Mouse (Mus musculus) heart, embryonic 16.5 days (tissue): ENCODE data around the gene Nckap5. TPM values are rescaled to one million over a fixed set of nuclear protein-coding genes. Genes with fewer than 3 reads are reported as not detected.

Source experiments
- ATAC-seq: fragments of 200-750 bp; cut with Nextera tagmentation; replicated peaks from 2 replicates; pipeline ENCODE4 v1.8.0; 2017; ENCODE audit warnings: moderate number of reproducible peaks; ENCODE audit not compliant: insufficient read depth, low FRiP score; ENCODE audit errors: extremely low read depth
- H3K27ac ChIP-seq: fragments of 300-500 bp; sonication (generic); 2 replicates; pipeline ENCODE4 v1.5.1; 2014; ENCODE audit warnings: mild to moderate bottlenecking, low read length, control low read depth, moderate library complexity
- H3K27me3 ChIP-seq: fragments of 300-500 bp; sonication (generic); 2 replicates; pipeline ENCODE4 v1.6.1; 2014; ENCODE audit warnings: low read length, mixed read lengths; ENCODE audit not compliant: control insufficient read depth, insufficient read depth
- H3K36me3 ChIP-seq: fragments of 300-500 bp; sonication (generic); 2 replicates; pipeline ENCODE4 v1.6.1; 2014; ENCODE audit not compliant: control insufficient read depth, insufficient read depth
- H3K4me1 ChIP-seq: fragments of 300-500 bp; sonication (generic); 2 replicates; pipeline ENCODE4 v1.6.1; 2014; ENCODE audit warnings: low read length, mixed read lengths; ENCODE audit not compliant: control insufficient read depth, insufficient read depth
- H3K4me2 ChIP-seq: fragments of 300-500 bp; sonication (generic); 2 replicates; pipeline ENCODE4 v1.6.1; 2014; ENCODE audit warnings: low read depth, mild to moderate bottlenecking, control low read depth, low read length
- H3K4me3 ChIP-seq: fragments of 300-500 bp; sonication (generic); 2 replicates; pipeline ENCODE4 v1.5.1; 2014; ENCODE audit warnings: mild to moderate bottlenecking, control low read depth, low read length
- H3K9ac ChIP-seq: fragments of 300-500 bp; sonication (generic); 2 replicates; pipeline ENCODE4 v1.6.1; 2014; ENCODE audit warnings: low read length, control low read depth
- H3K9me3 ChIP-seq: fragments of 300-500 bp; sonication (generic); replicated peaks from 2 replicates; pipeline ENCODE4 v1.6.1; 2016; ENCODE audit warnings: low read length; ENCODE audit not compliant: control insufficient read depth
- WGBS: fragments of 180-500 bp; shearing (Covaris S2); extraction: QIAGEN DNeasy Blood & Tissue Kit; methylation state at CpG from one replicate; pipeline ENCODE4 v1.1.7; 2014; 5-methylcytosine and 5-hydroxymethylcytosine counted together
- polyA plus RNA-seq: library from polyadenylated mRNA; unstranded; fragments of >200 nt; fragmentation: Nextera tagmentation; extraction: Ambion mirVana; gene quantifications from 2 replicates; pipeline ENCODE4 v1.2.1, GENCODE M21; 2015

The Nckap5 gene
- polyA plus RNA-seq, 1 experiment from 2014 or later = 8.0 TPM

DNA sequence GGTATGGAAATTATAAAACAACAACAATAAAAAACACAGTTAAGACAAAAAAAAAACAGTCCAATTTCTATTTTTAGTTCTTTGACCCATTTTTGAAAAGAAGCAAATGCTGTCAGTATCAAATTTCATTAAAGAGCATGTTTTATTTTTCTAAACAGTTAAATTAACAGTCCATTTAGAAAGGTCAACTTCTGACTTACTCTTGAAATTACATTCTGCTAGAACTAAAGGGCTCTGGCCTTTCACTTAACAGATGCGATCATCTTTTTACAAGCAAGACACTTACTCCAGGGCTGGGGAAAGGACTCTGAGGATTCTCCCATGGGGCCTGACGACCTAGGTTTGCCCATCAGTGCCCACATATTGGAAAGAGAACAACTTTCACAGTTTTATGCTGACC is 359.2 kb downstream of the Nckap5 start:
- 60% methylated on average over 2 of the region's 2 CpGs for WGBS
- no peaks in the 10 kb centered on the region for H3K36me3 ChIP-seq
- no peaks in the 10 kb centered on the region for H3K9me3 ChIP-seq
- H3K4me3 ChIP-seq = no peak overlapping the region
- ATAC-seq = no peak
- H3K4me2 ChIP-seq = no peak overlapping the region
- no peaks in the 10 kb centered on the region for H3K27me3 ChIP-seq
- H3K4me1 ChIP-seq = peaks cover 3% of the 10 kb centered on the region; the same call in 1 of the 2 replicates
- no peak overlapping the region for H3K9ac ChIP-seq
- no peak overlapping the region for H3K27ac ChIP-seq

GRCm38 (mm10) chr1:126470883-126471282 is 359.7 kb downstream of the Nckap5 start:
- Histone ChIP-seq H3K9me3 (no peaks in the 10 kb centered on the region), H3K27ac (no peak overlapping the region), H3K4me3 (no peak overlapping the region), H3K27me3 (no peaks in the 10 kb centered on the region), H3K36me3 (no peaks in the 10 kb centered on the region), H3K4me2 (no peak overlapping the region), H3K4me1 (peaks cover 3% of the 10 kb centered on the region; the same call in 1 of the 2 replicates), H3K9ac (no peak overlapping the region)
- ATAC-seq = no peak
- 50% methylated on average over 2 of the region's 2 CpGs for WGBS

GRCm38 (mm10) chr1:126469818-126470544 is 360.6 kb downstream of the Nckap5 start:
- Histone ChIP-seq H3K4me2 (no peak overlapping the region), H3K9ac (no peak overlapping the region), H3K27ac (no peak overlapping the region), H3K27me3 (no peaks in the 10 kb centered on the region), H3K4me1 (peaks cover 3% of the 10 kb centered on the region; the same call in 1 of the 2 replicates), H3K9me3 (no peaks in the 10 kb centered on the region), H3K36me3 (no peaks in the 10 kb centered on the region), H3K4me3 (no peak overlapping the region)
- 54% methylated on average over 5 of the region's 5 CpGs for WGBS
- ATAC-seq = no peak

- WGBS = 32% methylated on average over 11 of the region's 11 CpGs
- peak; percentile 81 for ATAC-seq
- Histone ChIP-seq H3K9ac (no peak overlapping the region), H3K27ac (peak overlapping the region; percentile 58; the same call in 1 of the 2 replicates), H3K4me2 (peak overlapping the region; percentile 34; the same call in 1 of the 2 replicates), H3K27me3 (no peaks in the 10 kb centered on the region), H3K4me3 (no peak overlapping the region), H3K9me3 (no peaks in the 10 kb centered on the region), H3K4me1 (peaks cover 7% of the 10 kb centered on the region), H3K36me3 (no peaks in the 10 kb centered on the region)
Measured at GRCm38 (mm10) chr1:126461527-126462354, 368.9 kb downstream of the Nckap5 start.

GRCm38 (mm10) chr1:126457739-126458138 is 372.9 kb downstream of the Nckap5 start:
- Histone ChIP-seq H3K27me3 (no peaks in the 10 kb centered on the region), H3K9ac (no peak overlapping the region), H3K36me3 (no peaks in the 10 kb centered on the region), H3K4me2 (no peak overlapping the region), H3K4me3 (no peak overlapping the region), H3K9me3 (no peaks in the 10 kb centered on the region), H3K4me1 (peaks cover 7% of the 10 kb centered on the region), H3K27ac (no peak overlapping the region)
- ATAC-seq = no peak
- 63% methylated on average over 1 of the region's 1 CpGs for WGBS

DNA sequence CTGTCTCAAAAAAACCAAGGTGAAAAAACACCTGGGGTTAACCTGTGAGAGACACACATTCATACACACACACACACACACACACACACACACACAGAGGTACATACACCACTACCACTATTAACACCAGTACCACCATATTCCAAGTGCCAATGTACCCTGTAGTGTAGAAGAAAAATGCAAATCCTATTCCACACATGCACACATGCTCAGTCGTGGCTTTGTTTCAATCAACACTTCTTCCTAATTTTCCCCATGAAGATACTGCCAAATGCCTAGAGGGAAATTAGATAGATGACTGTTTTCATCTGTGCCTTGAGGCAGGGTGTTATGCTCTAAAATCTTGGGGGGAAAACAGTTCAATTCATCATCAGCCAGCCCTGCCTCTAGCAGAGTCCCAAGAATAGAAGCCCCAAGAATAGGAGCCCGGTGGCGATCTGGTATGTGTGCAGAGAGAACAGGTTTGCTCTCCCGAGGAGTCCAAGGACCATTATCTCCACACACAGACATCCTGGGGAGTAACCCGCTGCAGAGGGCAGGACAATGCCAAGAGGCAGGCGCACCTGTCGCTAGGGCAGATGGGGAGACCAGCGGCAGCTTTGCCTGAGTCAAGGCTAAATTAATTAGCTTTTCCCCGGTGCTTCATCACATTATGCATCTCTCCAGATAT is 376.0 kb downstream of the Nckap5 start:
- Histone ChIP-seq H3K9me3 (no peaks in the 10 kb centered on the region), H3K27me3 (no peaks in the 10 kb centered on the region)
- no peak for ATAC-seq

GRCm38 (mm10) chr1:126451472-126451871 is 379.1 kb downstream of the Nckap5 start:
- no peaks in the 10 kb centered on the region for H3K9me3 ChIP-seq
- no peaks in the 10 kb centered on the region for H3K4me1 ChIP-seq
- H3K4me2 ChIP-seq = no peak overlapping the region
- H3K27me3 ChIP-seq = no peaks in the 10 kb centered on the region
- no peak overlapping the region for H3K9ac ChIP-seq
- WGBS = 61% methylated on average over 9 of the region's 9 CpGs
- no peak overlapping the region for H3K27ac ChIP-seq
- H3K4me3 ChIP-seq = no peak overlapping the region
- no peaks in the 10 kb centered on the region for H3K36me3 ChIP-seq
- no peak for ATAC-seq

More for the DNA sequence above, 376.0 kb downstream of the Nckap5 start:
- H3K36me3 ChIP-seq = no peaks in the 10 kb centered on the region
- H3K4me3 ChIP-seq = no peak overlapping the region
- H3K9ac ChIP-seq = no peak overlapping the region
- WGBS = 46% methylated on average over 9 of the region's 9 CpGs
- H3K4me1 ChIP-seq = no peaks in the 10 kb centered on the region
- H3K27ac ChIP-seq = no peak overlapping the region
- H3K4me2 ChIP-seq = no peak overlapping the region

DNA sequence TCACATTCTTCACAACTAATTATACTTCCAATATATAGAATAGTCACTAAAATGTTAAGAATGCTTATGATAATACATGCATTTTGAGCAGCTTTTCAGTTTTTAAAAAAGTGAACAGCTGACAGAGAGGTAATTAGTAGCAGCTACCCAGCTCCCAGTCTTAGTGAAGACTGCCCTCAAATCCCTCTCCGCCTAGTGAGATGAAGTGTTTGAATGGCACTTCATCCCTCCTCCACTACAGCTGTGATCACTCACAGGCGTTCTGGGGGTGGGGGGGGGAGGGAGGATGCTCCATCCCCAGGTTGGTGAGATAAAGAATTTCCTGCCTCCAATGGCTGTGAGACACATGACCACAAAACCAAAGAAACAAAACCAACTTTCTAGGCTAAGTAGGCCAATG is 381.2 kb downstream of the Nckap5 start:
- H3K27ac ChIP-seq = no peak overlapping the region
- WGBS = 32% methylated on average over 2 of the region's 2 CpGs
- no peak overlapping the region for H3K4me2 ChIP-seq
- no peaks in the 10 kb centered on the region for H3K36me3 ChIP-seq
- H3K4me3 ChIP-seq = no peak overlapping the region
- H3K27me3 ChIP-seq = no peaks in the 10 kb centered on the region
- H3K4me1 ChIP-seq = no peaks in the 10 kb centered on the region
- H3K9ac ChIP-seq = no peak overlapping the region
- H3K9me3 ChIP-seq = no peaks in the 10 kb centered on the region
- no peak for ATAC-seq
